Mouse (Mus musculus): Measurements from ENCODE around the gene Fam133b.

Fam133b gene

DNA sequence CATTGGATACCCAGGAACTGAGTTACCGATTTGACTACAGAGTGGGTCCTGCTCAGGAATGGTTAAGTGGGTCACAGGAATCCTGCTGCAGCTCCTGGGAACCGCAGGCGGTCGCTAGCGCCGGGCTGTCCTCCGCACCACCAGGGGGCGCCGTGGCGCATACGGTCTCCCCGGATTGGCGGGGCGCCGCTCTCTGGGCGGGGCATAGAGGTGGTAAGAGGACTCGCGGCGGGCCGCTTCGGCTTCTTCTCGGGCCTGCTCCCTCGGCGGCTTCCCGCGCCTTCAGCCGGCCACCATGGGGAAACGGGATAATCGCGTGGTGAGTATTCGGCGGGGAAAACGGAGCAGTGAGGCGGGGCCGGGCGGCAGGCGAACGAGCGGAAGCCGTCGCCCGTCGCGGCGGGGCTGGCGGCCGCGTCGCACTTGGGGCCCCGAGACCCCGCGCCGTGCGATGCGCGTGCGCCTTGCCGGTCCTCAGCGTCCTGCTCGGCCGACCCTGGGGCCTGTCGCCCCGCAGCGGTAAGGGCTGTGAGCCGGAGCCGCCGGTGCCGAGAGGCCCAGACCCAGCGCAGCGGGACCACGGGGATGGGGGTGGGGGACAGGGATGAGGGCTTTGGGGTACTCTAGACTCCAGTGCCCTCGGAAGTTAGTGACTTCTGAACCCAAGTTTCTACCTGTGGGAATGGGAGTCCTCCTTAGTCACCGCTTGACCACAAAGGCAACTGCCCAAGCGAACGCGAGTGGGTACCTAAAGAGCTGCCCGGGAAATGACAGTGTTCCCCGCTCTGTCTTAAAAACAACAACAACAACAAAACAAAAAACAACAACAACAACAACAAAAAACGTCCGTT is at the start of gene Fam133b:
Gene Fam133b (plus strand): TSS at position 205 of the 851 bp plus-strand sequence.
- peak; percentile 95 to 99 for DNase-seq

DNA sequence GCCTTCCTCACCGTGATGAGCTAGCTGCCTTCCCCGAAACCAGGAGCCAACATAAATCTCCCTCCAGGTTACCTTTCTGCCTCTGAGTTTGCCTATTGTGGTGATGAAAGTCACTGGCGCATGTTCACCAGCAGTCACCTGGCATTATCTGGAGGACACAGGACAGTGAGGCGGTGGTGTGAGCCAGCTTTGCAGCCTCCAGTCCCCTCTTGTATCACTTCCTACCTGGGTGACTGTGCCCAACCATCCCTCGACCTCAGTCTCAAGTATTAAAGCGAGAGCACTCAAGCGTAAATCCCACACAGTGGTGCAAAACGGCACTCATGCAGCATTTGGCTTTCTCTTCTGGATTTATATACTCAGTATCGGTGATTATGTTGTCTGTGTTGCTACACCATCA is 49.7 kb upstream of the Fam133b start:
- no peak for DNase-seq

DNA sequence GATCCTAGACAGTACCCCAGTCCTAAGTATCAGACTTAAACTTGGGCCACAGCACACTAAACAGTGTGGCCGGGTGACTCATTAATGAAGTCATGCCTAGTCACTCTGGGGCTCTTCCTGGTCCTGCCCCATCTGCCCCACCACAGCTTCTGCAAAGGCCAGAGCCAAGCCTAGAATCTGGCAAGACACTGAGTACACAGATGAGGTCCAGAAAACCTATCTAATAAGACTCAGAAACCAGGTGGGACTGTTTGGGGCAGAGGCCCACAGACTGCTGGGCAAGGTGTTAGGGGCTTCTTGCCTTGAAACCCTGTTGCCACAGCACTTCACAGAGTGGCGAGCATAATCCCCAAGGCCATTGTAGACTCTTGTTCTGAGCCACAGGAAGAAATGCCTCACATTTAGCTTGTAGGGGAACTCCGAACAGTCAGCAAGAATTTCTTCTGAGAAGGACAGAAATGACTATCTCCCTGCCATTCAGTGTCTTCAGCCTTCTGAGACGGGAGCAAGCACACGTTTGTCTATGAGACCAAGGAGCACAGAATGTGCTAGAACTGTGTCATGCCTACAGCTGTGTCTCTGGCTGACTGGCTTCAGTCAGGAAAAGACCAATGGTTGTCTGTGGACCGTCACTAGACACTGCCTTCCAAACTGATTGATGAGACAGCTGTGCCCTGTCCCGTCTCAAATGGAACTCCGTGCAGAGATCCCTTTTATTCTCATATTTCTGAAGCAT is 49.0 kb upstream of the Fam133b start:
- DNase-seq: no peak

DNA sequence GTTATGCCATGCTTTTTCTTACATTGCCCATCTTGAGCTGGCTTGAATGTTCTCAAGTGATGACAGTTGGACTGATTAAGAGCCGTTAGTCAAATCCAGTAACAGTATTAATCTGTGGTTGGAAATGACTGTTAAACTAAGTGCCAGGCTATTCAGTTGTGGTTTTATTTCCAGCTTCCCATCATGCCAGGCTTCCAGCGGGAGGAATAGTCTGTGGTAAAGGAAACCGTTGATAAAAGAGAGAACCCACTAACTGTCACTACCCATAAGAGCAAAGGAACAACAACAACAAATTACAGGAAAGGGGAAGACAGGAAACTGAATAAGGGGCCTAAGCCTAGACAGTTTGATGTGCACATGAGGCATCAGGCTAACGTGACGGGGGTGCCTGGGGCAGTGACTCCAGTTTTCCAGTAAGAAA is 46.1 kb upstream of the Fam133b start:
- DNase-seq: no peak

DNA sequence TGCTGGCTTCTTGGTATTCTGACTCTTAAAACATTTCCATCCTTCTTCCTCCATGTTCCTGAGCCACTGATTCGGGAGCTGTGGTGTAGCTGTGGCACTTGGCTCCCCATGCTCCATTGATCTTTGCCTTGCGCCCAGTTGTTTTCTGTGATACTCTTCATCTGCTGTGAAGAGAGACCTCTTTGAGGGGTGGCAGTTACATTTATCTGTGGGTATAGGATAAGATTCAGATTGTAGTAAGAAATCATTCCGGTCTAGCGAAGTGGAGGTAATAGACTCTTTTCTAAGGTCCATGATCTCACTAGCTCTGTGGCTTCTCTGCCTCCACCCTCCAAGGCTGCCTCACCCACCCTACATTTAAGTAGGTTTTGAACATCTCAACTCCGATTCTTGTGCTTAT is 43.3 kb upstream of the Fam133b start:
- DNase-seq: no peak

DNA sequence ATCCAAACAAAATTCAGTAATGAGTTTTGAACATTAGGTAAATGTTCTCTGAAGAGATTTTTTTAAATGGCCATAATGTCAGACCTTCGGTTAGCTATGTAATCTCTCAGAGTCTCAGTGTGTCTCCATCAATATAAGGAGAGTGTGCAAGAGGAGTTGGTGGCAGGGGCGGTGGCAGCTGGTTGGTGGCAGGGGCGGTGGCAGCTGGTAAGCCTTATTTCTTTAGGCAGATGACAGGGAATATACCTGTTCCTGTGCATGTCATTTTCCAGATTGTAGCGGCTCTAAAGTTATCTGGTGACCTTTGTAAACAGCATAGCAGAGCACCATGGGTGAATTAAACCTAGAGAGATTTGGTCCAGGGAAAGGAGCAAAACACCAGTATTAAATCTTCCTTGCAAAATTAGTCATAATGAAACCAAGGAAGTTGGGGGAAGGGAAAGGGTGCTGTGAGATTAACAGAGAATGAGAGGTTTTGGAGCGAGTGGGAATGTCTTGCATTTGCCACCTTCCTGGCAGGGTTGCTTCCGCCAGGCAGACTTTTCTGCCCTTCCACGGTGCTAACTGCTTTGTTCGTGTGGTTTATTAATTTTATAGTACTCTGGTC is 42.6 kb upstream of the Fam133b start:
- no peak for DNase-seq

DNA sequence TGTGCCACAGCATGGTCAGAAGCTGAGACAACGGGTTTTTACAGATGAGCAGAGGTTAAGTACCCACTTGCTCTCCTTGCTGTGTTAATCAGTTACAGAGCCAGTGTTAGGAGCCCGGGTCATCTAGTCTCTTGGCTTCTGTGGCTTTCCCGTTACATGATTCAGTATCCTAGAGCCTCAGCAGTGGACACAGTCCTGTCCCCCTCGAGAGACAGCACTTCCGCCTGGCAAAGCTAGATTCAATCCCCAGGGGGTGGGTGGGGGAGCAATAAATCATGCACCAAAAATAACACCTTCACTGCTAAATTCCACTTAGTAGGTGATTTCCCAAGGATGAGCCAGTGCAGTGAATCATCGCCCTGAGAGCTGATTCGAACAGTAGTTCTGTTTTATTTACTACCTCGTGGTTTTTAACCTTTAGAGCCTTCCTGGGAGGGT is 42.0 kb upstream of the Fam133b start:
- peak; percentile 79 to 88 for DNase-seq

DNA sequence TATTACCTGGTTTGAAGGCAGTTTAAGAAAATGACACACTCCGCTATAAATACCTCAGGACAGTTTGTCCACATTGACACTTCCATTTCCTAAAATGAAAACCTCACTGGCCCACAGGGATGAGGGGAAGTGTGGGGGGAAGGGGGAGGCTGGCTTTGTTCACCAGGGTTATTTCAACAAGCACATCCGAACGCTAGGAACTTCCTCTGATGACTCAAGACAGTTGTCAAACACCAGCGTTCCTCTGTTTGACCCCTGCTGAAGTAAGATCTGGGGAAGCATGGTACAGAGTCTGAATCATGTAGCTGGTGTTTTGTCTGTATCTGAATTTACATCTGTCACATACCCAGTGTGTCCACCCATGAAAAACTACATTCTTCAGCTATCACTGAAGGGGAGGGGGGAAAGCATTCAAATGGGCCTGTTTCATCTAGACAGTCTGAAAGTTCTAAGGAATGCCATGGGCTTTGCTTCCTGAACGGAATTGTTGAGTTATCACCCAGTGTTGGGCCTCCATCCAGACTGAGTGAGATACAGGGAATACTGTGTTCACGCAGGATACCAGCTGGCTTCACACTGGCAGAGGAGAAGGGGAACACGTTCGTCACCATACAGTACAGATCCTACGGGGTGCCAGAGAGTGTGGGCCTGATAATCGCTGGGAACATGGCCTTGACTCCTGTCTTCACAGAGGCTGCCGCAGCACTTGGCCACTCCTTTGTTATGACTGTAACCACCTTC is 40.9 kb upstream of the Fam133b start:
- peak; percentile 72 to 84 for DNase-seq

DNA sequence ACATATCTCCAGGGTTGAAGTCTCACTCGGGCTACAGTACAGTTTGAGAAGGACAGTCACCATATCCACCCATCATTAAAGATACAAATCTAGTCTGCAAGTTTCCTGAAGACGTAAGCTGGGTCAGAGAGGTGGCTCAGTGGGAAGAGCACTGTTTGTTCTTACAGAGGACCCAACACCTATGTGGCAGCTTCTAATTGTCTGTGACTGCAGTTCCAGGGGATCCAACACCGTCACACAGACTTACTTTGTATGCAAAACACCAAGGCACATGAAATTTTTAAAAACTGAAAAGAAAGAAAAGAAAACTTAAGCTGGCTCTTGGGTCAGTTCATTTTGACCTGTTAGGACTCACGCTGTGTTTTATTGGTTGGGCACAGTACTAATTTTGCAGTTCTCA is 40.3 kb upstream of the Fam133b start:
- peak in 1 of 2 experiments; percentile 5 for DNase-seq

DNA sequence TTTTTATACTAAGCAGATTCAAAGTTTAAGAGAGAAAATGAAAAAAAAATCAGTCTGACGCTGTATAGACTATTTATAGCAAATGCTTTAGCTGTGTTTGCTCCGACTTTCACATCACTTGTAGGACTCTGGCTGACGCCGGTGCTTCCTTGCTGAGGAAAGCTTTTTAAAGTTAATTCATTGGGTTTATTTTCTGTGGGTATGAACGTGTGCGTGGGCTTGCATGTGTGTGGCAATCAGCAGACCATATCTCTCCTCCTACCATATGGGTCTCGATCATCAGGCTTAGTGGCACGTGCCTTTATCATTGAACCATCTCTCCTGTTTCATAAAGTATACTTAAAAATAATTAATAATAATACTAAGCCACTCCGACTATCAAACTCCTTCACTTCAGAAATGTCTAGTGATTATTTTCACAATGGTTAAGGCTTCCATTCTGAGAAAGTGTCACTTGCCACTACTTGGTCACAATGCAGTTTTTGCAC is 39.8 kb upstream of the Fam133b start:
- DNase-seq: no peak

DNA sequence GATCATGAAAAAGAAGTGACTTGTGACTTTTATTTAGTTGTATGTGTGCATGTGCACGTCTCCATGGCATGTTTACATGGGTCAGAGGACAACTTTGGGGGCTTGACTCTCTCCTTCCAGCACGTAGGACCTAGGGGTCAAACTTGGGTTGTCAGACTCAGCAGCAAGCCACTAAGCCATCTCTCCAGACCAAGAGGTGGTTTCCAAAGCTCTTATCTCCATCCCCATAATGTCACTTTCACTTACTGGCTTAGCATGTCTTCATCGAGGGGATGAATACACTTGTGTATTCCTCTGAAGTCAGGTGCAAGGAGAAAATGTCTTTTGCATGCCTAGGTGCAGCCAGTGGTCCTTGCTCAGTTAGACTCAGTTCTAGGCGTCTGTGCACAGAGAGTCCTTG is 39.2 kb upstream of the Fam133b start:
- no peak for DNase-seq

DNA sequence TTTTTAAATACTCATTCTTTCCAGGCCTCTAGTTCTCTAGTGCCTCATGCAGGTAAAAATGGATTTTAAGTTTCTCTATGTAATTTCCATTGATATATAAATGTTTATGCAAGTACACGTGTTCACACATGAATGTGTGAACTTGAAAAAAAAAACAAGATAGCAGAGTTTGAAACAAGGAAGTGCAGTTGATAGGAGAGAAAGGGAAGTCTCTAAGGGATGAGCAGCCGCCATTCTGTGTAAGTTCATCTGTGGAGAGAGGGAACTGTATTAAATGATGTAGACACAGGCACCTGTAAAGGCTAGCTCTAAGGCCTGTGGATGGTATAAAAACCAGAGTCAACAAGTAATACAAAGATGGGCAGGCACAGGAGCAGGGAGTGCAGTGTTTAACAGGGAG is 38.1 kb upstream of the Fam133b start:
- no peak for DNase-seq

DNA sequence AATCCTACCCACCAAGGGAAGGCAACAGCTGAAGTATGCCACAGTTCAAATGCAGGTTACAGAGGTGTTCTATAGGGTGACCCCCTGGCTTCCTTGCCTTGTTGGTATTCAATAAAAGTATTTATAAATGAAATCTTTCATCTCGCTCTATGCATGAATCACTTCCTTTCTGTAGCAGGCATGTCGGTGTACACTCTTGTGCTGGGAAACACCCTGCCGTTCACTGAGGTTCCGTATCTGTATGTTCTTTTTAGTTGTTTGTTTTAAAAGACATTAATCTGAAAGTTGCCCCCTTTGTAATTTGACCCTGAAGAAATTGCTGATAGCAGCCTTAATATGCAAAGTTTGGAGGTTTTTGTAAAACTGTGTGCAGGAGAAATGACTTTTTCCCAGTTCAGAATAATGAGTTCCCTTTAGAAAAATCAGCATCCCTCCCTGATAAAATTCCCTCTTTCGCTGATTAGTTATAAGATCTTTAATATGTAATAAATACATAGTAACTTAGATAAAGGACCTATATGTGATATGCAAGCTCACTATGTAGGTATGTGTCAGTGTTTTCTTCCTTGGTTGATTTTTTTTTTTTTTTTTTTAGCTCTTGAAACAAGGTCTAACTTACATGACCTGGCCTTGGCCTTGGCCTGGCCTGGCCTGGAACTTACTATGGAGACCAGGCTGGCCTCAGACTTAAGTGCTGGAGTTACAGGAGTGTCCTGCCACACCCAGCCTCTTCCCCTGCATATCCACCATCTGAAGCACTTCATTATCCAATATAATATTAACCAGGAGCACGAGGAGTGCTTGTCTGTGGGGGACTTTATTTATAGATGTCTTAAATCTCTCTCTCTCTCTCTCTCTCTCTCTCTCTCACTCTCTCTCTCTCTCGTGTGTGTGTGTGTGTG is 34.9 kb upstream of the Fam133b start:
- no peak for DNase-seq

DNA sequence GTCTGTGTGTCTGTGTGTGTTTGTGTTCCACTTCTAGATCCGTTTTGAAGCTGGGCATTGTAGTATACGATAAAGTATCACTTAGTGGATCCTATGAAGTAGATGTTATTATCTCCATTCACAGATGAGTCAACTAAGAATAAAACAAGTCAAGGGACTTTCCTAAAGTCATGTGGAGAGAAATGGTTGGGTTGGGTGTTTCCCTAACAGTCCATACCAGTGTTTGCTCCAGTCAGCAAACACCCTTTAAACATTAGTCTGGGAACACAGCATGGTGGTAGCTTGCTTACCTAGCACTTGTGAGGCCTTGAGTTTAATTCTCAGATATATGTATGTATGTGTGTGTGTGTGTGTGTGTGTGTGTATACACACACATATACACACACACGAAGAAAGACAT is 34.1 kb upstream of the Fam133b start:
- no peak for DNase-seq

DNA sequence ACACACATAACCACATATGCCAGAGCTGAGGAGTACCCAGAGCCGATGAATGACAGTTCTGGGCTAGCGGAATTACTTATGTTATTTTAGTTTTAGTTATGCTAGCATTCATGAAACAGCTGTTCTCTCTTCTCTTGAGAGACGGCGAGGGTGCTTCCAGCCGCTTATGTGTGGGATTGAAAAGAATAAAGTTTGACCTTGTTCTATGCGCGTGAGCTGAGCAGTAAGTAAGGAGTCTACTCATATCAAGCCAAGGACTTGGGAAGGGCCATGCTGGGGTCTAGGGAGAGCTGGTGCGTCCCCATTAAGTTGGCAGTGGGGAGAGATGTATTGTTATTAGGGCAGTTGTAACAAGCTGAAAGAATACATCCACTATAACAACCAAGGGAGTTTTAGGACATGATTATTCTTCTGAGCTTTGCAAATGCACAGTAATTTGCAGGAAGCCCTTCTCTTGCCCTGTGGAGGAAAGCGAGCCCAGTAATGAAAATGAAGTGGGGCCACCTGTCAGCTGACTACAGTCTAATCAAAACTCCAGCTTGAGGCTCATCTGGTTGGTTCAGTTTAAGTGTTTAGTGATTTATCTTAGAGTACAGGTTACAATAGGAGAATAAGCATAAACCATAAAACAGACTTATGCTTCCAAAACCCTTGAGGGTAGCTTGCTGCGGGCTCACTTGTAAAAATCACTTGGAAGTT is 32.4 kb upstream of the Fam133b start:
- no peak for DNase-seq

DNA sequence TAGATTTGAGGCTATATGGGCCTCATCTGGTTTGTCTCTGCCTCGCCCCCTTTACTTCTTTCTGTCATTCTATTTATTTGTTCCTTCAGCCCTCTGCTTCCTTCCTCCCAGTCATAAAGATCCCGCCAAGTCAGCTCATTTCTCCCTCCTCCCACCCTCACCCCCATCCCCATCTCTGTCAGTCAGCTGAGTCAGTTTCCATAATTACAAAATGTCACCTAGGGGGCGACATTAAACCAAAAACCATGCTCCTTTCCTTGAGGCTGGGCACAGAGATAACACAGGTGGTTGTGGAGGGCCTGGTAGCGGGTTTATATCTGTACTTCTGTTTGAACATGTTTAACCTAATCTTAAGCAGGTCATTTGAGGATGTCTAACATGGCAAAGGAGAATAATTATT is 31.0 kb upstream of the Fam133b start:
- peak in 1 of 2 experiments; percentile 19 for DNase-seq

DNA sequence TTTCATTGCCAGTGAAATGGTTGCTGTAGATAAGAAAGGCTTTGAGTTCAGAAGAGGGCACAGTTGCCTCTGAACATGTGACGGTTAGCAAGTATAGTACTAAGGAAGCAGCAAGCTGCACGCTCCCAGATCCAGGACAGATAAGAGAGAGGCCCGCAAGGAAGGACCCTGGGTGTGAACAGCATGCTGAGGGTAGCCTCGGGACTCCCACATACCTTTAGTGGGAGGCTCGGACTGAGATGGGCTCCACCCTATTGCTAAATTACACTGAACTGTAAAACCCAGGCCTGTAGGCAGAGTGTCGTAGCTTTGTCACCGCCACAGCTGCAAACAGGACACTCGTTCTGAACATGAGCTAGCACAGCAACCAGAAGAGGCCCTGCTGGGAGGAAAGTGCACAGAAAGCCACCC is 28.7 kb upstream of the Fam133b start:
- peak in 1 of 2 experiments; percentile 11 for DNase-seq

DNA sequence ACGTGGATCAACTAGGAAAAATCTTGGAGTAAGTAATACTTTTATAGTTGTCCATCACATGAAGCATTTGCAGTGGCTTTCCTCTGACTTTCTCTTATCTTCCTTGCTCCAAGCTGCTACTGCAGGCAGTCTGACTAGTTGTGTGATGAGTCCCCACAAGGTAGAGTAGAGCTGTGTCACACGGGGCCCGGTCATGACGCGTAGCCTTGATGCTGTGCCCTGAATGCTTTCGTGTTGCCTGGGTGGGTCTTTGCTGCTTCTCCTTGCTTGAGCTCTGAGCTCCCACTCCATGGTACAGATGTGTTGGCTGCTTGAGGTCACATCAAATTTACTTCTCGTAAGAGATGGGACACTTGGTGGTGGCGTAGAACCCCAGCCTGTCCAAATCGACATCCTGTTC is 28.2 kb upstream of the Fam133b start:
- no peak for DNase-seq

DNA sequence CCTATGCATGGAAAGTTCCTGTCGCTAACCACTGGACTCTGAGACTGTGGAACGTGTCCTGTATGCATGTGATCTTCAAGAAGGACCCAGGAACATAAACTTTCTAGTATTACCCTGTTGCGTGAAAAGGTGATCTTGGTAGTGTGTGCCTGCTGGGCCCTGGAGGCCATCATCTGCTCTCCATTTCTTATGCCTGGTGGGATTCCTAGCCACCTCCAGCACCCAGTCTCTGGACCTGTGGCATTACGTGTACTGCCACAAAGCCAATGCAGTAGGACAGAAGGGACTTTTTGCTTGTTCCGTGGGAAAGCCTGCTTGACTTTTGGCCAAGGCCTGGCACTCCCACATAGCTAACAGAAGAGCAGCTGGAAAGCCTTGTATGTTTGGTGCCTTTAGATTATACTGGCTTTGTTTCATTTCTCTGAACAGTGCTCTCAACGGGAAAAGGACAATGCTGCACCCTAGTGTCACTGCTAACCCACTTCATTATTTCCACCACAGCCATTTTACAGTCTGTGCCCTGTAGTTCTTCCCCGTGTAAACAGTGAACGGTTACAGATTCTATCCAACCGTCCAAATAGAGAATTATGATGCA is 27.1 kb upstream of the Fam133b start:
- DNase-seq: peak; percentile 62 to 66
